Mouse (Mus musculus) layer of hippocampus, adult 11-12 months (tissue): ENCODE measurements at regions not wholly inside any gene's neighbourhood (a gene's known extent, or its start where the extent isn't known, plus 50 kb on each side); places are given as distances from the start of the nearest gene placed in this dataset.

ENCODE experiments used
- DNase-seq: peaks from one replicate; pipeline ENCODE4 v3.0.0; 2022; ENCODE audit warnings: low spot score

DNA sequence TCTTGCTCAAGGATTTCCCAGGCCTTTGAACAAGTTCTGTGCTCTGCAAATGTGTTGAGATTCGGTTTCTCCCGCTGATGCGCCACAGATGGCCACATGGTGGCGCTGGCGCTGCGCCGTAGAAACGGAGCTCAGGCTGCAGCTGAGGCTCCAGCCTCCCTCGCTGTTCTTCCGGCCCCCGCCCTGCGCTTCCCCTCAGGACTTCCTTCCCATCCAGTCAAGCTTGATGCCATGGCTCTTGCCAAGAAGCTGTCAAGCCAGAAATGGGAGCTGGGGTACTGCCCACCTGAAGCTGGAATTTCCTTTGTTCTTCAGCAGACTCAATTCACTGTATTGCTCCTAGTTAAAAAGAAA lies 263.9 kb downstream of the Mpdz start:
- peak; percentile 88 for DNase-seq

DNA sequence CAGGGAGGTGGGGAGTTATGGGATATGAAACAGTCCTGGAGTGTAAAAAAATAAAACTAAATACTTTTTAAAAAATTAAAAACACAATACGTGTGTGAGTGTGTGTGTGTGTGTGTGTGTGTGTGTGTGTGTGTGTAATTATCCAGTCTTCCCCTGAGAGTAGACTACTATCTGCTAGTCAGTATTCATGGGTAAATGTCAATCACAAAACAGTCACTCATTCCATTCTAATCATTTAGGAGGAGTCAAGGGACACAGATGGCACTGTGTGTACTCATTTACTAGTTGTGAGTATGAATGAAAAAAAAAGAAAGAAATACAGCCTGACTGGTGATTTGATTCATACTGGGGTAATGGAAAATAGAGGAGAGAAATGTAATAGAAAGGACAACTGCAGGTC lies 226.5 kb downstream of the Mpdz start:
- DNase-seq: no peak

DNA sequence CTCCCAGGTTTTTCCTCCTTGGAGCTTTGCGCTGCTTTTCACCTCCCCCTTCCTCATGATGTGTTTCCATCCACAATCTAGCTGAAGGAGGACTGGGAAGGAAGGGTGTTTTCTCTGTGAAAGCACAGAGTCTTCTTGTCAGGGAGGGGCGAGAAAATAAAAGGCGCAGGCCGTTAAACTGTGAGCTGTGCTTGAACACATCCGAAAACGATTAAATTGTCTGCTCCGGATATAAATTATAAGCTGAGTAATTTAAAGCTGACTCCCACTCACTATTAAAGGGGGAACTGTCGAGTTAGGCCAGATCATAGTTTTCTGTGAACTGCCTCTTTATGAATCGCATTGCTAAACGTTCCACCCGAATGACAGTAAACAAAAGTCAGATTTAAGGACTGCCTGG lies 224.6 kb downstream of the Mpdz start:
- DNase-seq: no peak

DNA sequence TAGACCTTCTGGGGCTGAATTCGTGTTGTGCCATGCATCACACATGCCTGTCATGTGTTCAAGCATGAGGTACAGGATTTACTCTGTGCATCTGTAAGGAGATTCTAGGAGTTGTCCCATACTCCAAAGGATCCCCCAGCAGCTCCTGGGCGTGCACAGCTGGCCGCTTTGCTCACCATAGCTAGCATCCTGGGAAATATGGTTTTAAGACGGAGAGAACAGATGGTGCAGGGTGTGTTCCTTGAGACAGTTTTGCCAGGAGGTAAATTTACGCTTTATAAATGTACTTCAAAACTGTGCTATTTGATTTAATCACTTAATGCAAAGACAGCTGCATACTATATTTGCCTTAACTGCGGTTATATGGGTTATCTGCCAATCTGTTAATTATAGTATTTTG lies 220.6 kb downstream of the Mpdz start:
- no peak for DNase-seq

DNA sequence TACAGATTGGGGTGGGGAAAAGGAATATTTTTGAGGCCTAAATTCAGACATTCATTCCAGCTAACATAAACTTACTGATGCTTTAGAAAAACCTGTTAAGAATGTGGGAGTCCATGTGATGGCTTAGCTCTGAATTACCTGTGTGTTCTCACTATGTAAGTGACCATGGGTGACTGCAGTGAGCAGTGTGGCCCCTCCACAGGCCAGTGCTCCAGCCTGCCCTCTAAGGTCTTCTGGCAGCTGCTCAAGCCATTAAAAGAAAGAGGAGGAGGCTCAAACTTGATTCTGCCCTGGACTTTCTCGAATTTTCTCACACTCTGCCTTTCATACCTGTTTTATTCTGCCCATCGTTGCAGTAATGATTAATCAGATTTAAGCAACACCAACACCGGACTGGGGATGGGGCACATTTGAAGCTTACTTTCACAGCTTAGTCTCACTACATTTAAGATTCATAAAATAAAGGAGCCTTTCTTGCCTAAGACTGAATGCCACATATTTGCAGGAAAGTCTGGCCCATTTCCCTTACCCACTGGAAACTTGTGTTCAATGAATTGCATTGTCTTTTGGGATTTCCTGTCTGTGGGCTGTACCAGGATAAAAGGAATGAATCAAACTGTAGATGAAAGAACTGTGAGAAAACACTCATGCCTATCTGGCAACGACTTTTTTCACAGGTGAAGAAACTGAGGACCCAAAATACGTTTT lies 220.0 kb downstream of the Mpdz start:
- DNase-seq: no peak
